Mouse (Mus musculus): ENCODE measurements at regions not wholly inside any gene's neighbourhood (a gene's known extent, or its start where the extent isn't known, plus 50 kb on each side); places are given as distances from the start of the nearest gene placed in this dataset.

- no peak for TF ChIP-seq POLR2A (IDR thresholded peaks at IDR 0.05; ENCODE audit: low read depth, low read length)
- no peak for TF ChIP-seq CTCF (IDR thresholded peaks at IDR 0.05; ENCODE audit: extremely low read depth, insufficient read depth, insufficient read length, insufficient replicate concordance)
Measured at GRCm38 (mm10) chr11:63569785-63570479, 352.2 kb downstream of the Hs3st3b1 start.

Data from spleen, adult 2 months (tissue).